Mouse (Mus musculus): ENCODE measurements at regions not wholly inside any gene's neighbourhood (a gene's known extent, or its start where the extent isn't known, plus 50 kb on each side); places are given as distances from the start of the nearest gene placed in this dataset.

DNA sequence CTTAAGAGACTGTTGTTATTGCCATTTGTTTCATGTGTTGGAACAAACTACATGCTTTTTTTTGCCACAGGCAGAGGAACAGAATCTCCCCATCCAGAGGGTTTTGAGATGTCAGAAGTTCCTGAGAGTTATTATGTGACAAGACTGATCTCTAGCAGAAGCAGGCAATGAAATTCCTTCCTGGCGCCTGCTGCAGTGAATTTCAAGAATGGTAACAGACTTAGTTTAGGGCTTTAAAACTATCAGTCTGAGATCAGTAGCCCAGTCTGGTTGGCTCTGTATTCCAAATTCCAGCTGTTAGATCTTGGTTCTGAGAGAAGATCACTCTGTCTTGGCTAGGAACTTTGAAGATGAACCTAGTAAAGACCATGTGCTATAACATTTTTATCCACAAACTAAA is 749.2 kb upstream of the Marcks start:
- TF ChIP-seq KAT2A (conservative IDR thresholded peaks at IDR 0.05; ENCODE audit: low read depth, low read length) (no peak), MAZ (IDR thresholded peaks at IDR 0.05; ENCODE audit: low read depth, low read length) (no peak), POLR2A (IDR thresholded peaks at IDR 0.05; ENCODE audit: control insufficient read depth in 1 of 2, insufficient read depth in 1 of 2, low read depth in 1 of 2, low read length in 2 of 2, poor library complexity in 1 of 2) (no peak), MXI1 (IDR thresholded peaks at IDR 0.05; ENCODE audit: low read depth, low read length) (no peak), CTCF (IDR thresholded peaks at IDR 0.05 in 2 of 3, conservative IDR thresholded peaks at IDR 0.05 in 1 of 3; ENCODE audit: control insufficient read depth in 1 of 3, insufficient read depth in 1 of 3, low read depth in 2 of 3, low read length in 3 of 3, poor library complexity in 1 of 3, severe bottlenecking in 1 of 3) (no peak), JUND (IDR thresholded peaks at IDR 0.05; ENCODE audit: low read depth, low read length) (no peak), USF1 (IDR thresholded peaks at IDR 0.05; ENCODE audit: low read depth, low read length) (no peak), RCOR1 (IDR thresholded peaks at IDR 0.05; ENCODE audit: low read depth, low read length) (no peak)
